Mouse (Mus musculus) mesoderm, embryonic 11.5 days (tissue): ENCODE results near the gene Mlana.
A peak's percentile ranks its signal among the peaks of the same experiment; 100 is the strongest.

Experiments
- DNase-seq: peaks from one replicate; pipeline ENCODE4 v3.0.0-alpha.2; 2012; ENCODE audit warnings: low read depth, low spot score

The Mlana gene

DNA sequence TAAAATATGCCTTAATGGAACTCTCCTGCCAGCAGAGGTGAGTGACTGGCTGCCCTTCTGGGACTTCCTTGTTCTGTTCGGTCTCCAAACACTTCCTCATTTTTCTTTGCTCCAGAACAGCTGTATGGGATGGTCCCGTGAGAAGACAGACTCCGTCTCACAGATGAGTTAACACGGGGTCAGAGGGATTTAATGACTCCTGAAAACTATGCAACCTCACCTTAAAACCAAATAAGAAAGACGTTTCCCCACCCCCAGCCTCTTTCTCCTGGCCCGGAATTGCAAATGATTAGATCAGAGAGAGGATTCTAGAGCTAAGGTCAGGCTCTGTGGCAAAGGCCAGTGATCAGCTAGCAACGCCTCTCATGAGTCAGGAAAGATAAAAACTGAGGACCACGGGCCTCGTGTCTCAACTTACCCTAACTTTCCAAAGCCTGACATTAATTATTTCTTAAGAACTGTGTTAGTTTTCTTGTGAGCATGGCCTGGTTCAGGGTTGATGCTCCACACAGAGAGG lies 22.0 kb upstream of the Mlana start:
- no peak for DNase-seq

DNA sequence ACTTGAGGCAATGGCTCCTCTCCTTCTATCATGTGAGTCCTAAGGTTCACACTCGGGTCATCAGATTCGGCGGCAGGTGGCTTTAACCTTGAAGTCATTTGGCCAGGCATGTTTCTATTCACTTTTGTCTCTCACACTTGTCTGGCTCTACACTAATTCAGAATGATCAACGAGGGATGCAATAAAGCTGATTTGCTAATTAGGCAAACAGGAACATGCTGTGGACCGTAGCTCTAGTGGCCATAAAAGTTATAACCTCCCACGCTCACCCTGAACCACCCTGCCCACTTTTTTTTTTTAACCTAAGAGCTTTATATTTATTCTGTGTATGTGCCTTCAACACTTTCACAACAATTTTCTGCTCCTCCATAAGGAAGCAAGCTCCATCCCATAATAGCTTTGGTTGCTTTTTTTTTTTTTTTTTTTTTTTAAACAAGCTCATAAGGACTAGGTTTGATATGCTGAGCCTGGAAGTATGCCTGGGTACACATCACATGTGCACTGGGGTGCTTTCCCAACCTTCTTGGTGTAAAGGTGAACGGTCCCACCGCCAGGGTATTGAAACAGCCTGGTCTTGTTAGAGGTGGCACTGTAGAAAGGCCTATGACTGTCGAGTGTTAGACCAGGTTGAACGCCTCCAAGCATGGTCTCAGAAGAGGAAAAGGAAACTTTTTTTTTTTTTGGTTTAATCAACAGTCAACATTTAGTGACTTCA lies 21.0 kb upstream of the Mlana start:
- DNase-seq, result no peak

DNA sequence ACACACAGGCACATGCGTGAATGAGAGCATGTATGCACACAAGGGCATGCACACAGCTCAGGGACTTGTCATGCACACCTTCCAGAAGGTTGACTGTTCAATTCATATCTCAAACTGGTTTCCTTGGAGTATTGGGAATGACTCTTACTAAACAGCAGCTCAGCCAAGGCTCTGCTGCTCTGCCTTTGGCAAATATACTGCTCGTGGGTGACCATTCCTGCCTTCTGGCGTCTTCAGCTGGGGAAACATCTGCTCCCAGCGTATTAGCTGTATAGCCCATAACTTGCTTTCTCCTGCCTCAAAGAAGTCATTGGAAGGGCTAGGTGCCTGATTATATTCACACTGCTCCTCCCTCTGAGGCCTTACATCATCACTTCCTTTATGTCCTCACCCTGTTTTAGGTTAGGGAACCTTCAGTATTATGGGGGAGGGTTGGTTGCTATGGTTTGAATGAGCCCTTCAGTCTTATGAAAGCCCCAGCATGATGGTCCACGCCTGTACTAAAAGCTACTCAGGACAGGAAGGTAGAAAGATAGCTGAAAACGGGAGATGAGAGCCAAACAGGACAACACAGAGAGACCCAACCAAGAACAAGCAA lies 19.3 kb upstream of the Mlana start:
- DNase-seq, result no peak

DNA sequence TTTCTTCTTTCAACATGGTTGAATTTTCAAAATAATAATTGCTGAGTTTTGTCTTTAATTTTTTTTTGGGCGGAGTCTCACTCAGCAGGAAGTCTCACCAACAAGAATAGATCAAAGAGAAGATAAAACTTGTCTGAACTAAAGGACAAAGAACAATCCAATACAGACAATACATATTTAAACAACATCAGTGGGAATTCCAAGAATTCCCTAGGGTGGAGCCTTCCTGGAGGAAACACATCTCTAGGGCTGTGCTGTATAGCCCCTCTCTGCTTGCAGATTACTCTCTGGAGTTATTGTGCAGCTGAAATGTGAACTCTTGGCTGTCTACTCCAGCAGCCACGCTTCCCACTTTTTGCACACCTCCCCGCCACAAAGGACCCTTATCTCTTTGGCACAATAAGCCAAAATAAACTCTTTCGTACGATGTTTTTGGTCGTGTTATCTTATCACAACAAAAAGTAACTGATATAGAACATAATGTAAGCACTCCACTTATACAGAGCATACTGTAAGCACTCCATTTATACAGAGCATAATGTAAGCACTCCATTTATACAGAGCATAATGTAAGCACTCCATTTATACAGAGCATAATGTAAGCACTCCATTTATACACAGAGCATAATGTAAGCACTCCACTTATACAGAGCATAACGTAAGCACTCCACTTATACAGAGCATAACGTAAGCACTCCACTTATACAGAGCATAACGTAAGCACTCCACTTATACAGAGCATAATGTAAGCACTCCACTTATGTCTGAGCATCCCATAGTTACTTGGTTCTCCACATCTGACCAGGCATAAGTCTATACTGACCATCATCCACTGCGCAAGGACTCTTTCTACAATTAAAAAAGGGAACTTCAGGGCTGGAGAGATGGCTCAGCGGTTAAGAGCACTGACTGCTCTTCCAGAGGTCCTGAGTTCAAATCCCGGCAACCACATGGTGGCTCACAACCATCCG lies 17.2 kb upstream of the Mlana start:
- no peak for DNase-seq

DNA sequence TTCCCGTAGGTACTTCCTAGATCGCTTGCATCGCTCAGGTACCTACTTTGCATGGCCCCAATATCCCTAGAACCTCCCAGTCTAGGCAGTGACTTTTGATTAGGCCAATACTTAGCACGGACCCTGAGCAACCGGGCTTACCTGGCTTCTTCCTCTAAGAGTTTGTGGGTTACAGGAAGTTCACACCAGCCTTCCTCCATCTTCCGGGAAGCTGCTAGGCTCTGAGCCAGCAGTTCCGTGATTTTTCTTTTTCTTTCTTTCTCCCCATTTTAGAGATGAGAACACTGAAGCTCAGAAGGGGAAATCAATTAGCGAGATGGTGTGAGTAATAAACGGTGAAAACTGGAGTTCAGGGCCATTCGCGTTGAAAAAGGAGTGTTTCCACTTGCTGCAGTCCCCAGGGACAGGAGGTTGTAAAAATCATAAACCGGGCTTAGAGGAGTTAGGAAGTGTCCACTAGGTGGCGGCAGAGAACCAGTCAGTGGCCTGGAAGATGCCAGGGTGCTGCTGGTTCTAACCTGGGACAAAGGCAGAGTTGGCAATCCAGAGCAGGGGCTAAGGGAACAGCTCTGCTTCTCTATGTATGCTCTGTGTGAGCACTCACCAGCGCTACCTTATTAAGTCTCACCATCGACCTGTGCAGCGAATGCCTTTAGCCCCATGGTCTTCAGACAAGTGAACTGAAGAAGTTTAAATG lies 13.6 kb upstream of the Mlana start:
- peak; percentile 90 for DNase-seq

DNA sequence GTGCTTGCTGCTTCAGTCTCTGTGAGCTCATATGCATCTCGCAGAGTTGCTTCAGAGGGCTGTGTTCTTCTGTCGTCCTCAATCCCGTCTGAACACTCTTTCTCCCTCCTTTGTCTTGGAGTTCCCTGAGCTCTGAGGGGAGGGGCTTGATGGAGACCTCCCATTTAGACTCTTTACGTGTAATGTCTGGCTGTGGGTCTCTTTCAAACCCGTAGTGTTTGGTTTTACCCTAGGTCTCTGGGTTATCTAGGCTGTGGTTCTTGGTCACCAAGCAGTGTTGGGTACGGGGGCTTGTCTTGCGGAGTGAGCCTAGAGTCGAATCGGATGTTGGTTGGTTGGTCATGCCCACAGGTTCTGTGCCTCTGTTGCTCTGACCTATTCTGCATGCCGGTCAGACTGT lies 2.6 kb upstream of the Mlana start:
- DNase-seq, result no peak

DNA sequence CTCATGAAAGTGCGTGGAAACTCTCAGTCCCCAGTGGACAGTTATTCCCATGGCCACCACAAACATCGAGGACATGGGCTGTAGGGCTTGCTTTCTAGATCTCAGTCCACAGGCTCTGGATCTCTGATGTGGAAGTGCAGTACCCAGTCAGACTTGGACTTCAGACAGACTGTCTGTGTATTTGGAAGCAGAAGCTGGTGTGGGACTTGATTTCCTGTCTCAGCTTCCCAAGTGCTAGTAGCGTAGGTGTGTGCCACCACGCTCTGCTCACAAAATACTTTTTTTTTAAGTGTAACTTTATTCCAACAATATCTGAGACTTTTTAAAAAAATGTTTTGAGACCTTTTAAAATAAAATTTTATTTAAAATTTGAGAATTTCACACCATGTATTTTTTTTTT lies 1.3 kb upstream of the Mlana start:
- no peak for DNase-seq

DNA sequence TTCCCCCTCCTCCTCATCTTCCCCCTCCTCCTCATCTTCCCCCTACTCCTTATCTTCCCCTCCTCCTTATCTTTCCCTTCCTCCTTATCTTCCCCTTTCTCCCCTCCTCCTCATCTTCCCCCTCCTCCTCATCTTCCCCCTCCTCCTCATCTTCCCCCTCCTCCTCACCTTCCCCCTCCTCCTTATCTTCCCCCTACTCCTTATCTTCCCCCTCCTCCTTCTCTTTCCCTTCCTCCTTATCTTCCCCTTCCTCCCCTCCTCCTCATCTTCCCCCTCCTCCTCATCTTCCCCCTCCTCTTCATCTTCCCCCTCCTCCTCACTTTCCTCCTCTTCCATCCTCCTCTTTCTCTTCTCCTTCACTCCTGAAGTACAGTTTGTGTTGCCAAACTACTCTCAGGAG lies 784 bp upstream of the Mlana start:
- DNase-seq, result no peak

DNA sequence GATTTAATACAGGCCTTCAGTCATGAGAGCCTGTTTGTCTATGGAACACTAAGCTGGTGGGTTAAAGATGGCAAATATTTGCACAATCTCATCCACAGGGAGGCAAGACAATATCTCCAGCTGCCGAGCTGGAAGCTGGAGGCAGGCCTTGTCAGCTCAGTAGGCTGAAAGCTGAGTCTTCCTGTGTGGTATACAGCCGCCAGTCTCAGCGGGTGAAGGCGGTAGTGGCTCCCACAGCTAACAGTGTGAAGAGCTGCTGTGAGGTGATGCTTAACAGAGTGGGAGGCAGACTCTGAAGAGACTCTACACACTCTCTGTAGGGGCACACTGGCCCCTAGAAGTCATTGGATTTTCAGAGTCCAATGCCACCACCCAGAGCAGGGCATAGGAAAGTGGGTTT lies 4.1 kb downstream of the Mlana start:
- DNase-seq, result no peak

DNA sequence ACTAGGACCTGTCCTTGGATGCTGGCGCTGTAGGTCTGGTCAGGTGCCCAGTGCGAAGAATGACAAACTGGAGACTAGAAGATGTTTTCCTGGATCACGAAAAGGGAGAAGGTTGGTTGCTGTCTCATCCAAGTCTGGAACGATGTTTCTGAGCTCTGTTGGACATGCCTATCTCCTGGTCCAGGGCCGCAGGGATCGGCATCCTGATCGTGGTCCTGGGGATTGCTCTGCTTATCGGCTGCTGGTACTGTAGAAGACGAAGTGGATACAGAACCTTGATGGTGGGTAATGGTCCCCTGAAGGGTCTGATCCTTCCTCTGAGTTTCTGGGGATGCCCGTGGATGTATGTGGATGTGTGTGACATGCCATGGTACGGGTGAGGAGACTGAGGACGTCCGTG lies 6.8 kb downstream of the Mlana start:
- DNase-seq, result no peak

DNA sequence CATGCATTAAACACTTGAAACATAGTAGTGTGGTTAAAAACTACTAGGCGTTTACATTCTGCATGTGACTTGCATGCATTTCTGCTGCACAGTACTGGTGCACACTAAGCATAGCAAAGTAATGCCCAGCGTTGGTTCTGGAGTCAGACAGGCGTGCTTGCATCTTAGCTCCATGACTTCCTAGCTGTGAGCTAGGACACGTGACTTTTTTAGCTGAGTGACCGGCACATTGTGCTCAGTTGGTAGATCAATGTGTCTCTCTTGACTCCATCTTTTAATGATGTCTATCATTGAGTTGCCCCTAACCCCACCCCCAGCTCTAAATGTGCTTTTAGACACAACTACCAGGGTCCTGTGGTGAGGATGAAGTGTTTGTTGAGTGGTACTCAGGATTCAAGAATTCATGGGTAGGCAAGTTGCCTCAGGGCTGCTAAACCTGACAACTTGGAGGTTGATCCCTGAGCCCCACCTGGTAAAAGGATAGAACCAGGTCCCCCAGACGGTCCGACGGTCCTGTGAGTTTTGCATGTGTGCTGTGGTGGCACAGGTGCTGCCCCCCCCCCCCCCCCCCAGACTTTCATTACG lies 9.8 kb downstream of the Mlana start:
- DNase-seq, result no peak

DNA sequence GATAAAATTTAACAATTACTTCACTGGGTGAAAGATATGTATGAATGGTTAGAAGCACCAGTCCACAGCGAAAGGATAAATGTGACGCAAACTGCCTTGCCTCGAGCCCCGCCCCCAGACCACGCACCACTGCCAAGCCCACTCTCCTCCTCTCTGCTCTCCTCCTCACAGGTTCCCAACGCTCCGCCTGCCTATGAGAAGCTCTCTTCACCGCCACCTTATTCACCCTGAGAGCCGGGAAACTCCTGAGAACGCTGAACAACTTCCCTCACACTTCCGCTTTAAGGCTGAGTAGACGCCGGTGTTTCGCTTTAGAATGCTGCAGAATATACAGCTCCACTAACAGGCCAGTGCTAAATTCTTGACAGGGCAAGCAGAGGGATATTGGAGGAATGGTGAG lies 10.4 kb downstream of the Mlana start:
- no peak for DNase-seq

DNA sequence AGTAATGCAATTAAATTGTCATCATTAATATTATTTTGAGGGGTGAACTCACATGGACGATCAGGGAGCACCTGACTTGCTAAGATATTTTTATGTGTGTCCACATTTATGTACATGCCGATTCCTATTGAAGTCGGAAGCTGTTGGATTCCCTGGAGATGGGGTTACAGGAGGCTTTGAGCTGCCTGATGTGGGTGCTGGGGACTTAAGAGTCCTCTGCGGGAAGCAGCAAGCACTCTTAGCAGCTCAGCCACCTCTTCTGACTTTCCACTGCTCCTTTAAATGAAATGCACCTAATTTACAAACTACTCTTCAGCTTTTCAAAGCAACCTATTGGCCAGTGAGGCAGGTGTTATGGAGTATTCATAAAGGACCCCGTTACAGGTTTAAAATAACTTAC lies 10.8 kb downstream of the Mlana start:
- DNase-seq, result no peak

DNA sequence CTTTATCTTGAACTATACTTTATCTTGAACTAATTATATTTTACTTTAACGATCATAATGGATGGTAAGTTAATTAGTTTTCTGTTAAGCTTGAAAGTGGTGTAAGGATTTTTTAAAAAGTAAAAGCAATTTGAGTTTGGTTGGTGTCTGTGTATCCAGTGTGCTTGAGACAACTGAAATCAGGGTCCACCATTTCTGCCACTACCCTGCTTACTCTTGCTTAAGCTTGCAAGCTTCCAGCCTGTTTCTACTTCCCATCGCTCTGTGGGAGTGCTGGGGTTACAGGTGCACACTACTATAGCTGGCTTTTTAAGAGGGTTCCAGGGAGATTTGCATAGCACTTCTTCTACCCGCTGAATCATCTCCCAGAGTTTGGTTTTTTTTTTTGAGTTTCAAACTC lies 11.8 kb downstream of the Mlana start:
- DNase-seq, result no peak

DNA sequence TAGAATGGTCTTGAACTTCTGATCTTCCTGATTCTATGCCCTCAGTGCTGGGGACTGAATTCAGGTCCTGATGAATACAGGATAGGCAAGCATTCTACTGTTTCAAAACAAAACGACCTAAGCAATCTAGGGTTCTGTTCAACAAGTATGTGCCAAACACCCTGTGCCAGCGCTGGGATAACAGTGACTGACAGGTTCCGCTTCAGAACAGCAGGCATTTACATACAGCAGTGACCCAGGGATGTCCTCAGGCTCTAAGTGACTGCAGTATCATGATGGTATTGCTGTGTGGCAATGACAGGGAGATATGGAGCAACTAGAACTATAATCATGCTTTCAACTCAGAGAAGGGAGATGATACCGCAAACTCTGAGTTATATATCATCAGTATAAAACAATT lies 15.8 kb downstream of the Mlana start:
- no peak for DNase-seq

DNA sequence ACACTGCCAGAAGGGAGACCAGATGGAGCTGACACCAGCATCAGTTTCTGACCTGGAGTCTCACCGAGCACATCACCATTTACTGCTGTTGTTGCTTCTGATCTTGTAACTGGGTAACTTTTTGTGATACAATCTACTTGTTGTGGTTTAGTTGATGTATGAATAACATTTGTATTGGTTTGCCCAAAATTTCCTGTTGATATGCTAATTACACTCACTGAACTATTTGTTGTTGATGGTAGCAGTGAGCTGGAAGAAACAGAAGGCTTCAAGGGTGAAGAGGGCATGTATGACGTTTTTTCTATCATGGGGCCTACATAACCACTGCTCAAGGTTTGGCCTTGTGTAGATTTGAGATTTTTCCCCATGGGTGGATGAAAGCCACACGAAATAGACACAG lies 20.2 kb downstream of the Mlana start:
- DNase-seq, result no peak

DNA sequence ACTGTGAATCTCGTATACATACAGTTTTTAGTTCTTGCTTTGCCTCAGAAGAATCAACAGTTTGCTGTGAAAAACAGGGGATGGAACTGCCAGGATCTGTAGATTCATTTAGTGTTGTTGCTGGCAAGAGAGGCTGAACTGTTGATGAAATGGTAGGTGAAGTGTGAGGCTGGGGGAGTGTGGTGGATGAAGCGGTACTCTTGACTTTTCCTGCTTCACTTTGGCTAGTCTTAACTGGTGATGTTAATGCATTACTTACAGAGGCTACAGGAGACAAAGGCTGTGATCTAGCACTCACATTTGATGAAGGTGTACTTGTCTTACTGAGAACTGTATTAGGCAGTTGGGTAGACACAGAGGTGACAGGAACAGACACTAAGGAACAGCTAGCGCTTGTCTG lies 20.9 kb downstream of the Mlana start:
- DNase-seq, result no peak

DNA sequence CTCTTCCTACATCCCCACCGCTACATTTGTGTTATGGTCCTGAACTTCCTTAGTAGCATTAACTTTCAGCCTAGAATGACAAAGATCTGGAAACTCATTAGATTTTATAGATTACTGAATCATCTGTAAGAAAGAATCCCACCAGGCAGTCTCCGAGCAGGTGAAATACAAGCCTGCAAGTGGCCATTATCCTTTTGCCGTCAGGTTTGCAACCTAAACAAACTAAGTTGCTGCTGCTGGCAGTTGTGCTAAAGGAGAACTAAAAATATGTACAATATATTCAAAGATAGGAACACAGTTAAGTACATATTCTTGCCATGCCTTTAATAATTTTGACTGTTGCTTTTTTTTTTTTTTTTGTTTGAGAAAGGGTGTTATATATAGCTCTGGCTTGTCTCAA lies 37.8 kb downstream of the Mlana start:
- no peak for DNase-seq

DNA sequence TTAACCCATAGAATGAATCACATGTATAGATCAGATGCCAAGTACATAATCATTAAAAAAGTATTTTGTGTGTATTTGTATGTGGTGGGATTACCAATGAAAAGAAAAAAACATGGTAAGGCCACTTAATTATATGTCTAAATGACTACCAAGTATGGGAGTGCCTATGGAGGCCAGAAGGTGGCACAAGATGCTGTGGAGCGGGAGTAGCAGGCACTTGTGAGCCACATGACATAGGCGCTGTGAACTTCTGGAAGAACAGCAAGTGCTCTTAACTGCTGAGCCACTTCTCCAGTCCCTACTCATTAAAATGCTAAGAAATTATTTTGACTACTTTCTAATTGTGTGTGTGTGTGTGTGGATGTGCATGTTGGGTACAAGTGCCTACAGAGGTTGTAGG lies 42.0 kb downstream of the Mlana start:
- no peak for DNase-seq

DNA sequence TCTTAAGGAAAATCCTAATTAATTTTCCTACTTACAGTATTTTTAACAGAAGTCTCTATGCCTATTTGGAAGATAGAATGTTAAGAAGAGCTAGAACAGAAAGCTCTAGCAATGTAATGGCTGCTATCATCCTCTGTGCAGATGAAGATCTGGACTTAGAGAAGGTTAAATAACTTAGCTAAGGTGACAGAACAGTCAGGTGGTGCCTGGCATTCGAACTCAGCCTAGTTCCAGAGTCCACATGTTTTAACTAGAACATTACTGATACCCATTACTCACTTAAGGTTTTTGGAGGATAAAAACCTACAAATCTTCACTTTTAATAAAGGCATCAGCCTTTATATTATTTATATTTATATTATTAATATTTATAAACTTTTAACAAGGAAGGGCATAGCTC lies 43.0 kb downstream of the Mlana start:
- DNase-seq, result no peak

DNA sequence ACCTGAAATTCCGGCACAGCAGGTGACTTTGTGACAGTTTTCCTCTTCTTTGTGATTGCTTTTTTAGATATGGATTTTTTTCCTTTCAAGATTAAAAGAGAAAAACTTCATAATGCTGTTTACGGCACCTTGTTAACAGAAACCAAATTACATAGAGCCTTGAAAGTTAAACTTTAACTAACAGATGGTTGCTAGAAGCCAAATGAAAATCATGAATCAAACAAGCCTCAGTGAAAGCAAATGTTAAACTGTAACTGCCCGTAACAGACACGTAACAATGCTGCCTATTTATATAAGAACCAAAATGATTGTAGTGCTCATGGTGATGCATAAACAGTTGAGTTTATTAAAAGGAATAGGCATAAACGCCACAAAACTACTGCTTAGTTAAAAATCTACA lies 45.9 kb downstream of the Mlana start:
- no peak for DNase-seq

DNA sequence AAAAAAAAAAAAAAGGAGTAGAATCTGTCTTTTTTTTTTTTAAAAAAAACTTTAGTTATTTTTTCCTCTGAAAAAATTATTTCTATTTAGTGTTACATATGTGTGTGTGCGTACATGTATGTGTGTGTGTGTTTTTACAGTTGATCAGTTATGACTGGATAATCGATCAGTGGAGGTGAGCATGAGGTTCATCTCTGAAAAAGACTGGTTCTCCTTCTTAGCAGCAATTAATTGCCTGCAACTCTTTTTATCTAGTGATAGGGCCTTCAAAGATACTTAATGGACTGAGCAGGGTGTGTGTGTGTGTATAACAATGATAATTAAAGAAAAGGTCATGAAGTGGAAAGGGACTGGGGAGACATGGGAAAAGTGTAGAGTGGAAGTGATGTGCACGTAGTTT lies 53.4 kb downstream of the Mlana start:
- DNase-seq, result no peak
